Mouse (Mus musculus): ENCODE measurements around the gene Pcyox1.

DNA sequence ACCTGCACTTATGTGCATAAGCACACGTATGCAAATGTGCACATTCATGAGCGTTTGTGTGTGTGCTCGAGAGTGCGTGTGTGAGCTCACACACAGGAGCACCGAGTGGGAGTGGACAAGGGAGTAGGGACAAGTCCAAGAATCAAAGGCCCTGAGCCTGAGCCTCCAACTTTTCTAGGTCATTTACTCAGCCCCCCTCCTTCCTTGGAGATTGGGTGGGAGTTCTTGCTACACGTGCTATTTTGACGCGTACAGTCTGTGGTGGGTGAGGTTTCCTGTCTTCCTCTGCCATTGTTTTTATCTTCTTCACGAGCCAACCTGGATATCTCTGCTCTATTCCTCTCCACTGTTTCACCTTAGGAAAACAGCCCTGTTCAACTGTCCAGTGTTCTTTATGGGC lies 40.0 kb downstream of the Pcyox1 start:
- TF ChIP-seq CTCF (IDR thresholded peaks at IDR 0.05; ENCODE audit: low read depth) (no peak), EP300 (IDR thresholded peaks at IDR 0.05; ENCODE audit: low read depth) (no peak)

Data from liver, postnatal 0 days (tissue).